Mouse (Mus musculus) MEL (cell line): ENCODE data around the gene Tmprss6. TPM values are rescaled to one million over a fixed set of nuclear protein-coding genes. Genes with fewer than 3 reads are reported as not detected.

Experiments
- DNase-seq: peaks from one replicate; pipeline ENCODE4 v3.0.0; 2011; ENCODE audit warnings: low read depth, low spot score
- H3K27ac ChIP-seq: 2 replicates; pipeline ENCODE4 v1.5.1; 2012; ENCODE audit warnings: low read depth, mild to moderate bottlenecking, control low read depth, low read length, moderate library complexity; ENCODE audit not compliant: control insufficient read depth
- H3K27me3 ChIP-seq, 2 experiments: fragments of 150-350 bp in 1 of 2; sonication (generic) in 1 of 2; 2 replicates each; pipeline ENCODE4 v1.6.1; 2012; ENCODE audit warnings: low read length in 2 of 2, mild to moderate bottlenecking in 2 of 2, improper control_type of control experiment in 1 of 2, moderate library complexity in 1 of 2; ENCODE audit not compliant: insufficient read depth in 2 of 2, control insufficient read depth in 1 of 2
- H3K36me3 ChIP-seq, 2 experiments: 2 replicates each; pipeline ENCODE4 v1.6.1; 2012 to 2014; ENCODE audit warnings: low read length in 2 of 2, improper control_type of control experiment in 1 of 2, inconsistent platforms in 1 of 2, mild to moderate bottlenecking in 1 of 2; ENCODE audit not compliant: insufficient read depth in 2 of 2, control insufficient read depth in 1 of 2
- H3K4me1 ChIP-seq, 2 experiments: fragments of 150-350 bp in 1 of 2; sonication (generic) in 1 of 2; 2 replicates each; pipeline ENCODE4 v1.6.1; 2012; ENCODE audit warnings: low read length in 2 of 2, improper control_type of control experiment in 1 of 2, mild to moderate bottlenecking in 1 of 2; ENCODE audit not compliant: insufficient read depth in 2 of 2, control insufficient read depth in 1 of 2
- H3K4me3 ChIP-seq, 2 experiments: fragments of 150-350 bp in 1 of 2; sonication (generic) in 1 of 2; 2 replicates each; pipeline ENCODE4 v1.5.1; 2012; ENCODE audit warnings: low read depth in 2 of 2, low read length in 2 of 2, mild to moderate bottlenecking in 2 of 2, moderate library complexity in 2 of 2, control low read depth in 1 of 2, improper control_type of control experiment in 1 of 2; ENCODE audit not compliant: control insufficient read depth in 1 of 2, insufficient read depth in 1 of 2
- H3K79me2 ChIP-seq: 2 replicates; pipeline ENCODE4 v1.6.1; 2012; ENCODE audit warnings: mild to moderate bottlenecking, low read length, moderate library complexity; ENCODE audit not compliant: control insufficient read depth, poor library complexity, insufficient read depth
- H3K9ac ChIP-seq: 2 replicates; pipeline ENCODE4 v1.6.1; 2012; ENCODE audit warnings: low read depth, mild to moderate bottlenecking, control low read depth, low read length, moderate library complexity; ENCODE audit not compliant: control insufficient read depth, poor library complexity, severe bottlenecking
- H3K9me3 ChIP-seq: fragments of 150-350 bp; sonication (generic); replicated peaks from 2 replicates; pipeline ENCODE4 v1.6.1; 2012; ENCODE audit warnings: mild to moderate bottlenecking, low read length, improper control_type of control experiment, moderate library complexity; ENCODE audit not compliant: insufficient read depth
- CHD2 ChIP-seq: IDR thresholded peaks from 2 replicates; pipeline ENCODE4 v1.6.1; 2011; ENCODE audit warnings: low read length, improper control_type of control experiment
- ELF1 ChIP-seq: IDR thresholded peaks from 2 replicates; pipeline ENCODE4 v1.6.1; 2014; ENCODE audit warnings: low read depth, mild to moderate bottlenecking, inconsistent platforms, low read length, improper control_type of control experiment, moderate library complexity
- EP300 ChIP-seq, 2 experiments: IDR thresholded peaks; 2 replicates each; pipeline ENCODE4 v1.6.1; 2011; ENCODE audit warnings: improper control_type of control experiment in 2 of 2, low read length in 2 of 2, low read depth in 1 of 2, mild to moderate bottlenecking in 1 of 2
- GATA1 ChIP-seq: IDR thresholded peaks from 2 replicates; pipeline ENCODE4 v1.6.1; 2011; ENCODE audit warnings: low read depth, low read length, improper control_type of control experiment
- JUND ChIP-seq: IDR thresholded peaks from 2 replicates; pipeline ENCODE4 v1.6.1; 2011; ENCODE audit warnings: low read depth, mild to moderate bottlenecking, improper control_type of control experiment, low read length
- MXI1 ChIP-seq: IDR thresholded peaks from 2 replicates; pipeline ENCODE4 v1.6.1; 2011; ENCODE audit warnings: mild to moderate bottlenecking, low read depth, low read length, improper control_type of control experiment
- NELFE ChIP-seq: IDR thresholded peaks from 2 replicates; pipeline ENCODE4 v1.6.1; 2011; ENCODE audit warnings: low read depth, low read length, improper control_type of control experiment
- RAD21 ChIP-seq: IDR thresholded peaks from 2 replicates; pipeline ENCODE4 v1.6.1; 2011; ENCODE audit warnings: mild to moderate bottlenecking, low read depth, low read length, improper control_type of control experiment
- SIN3A ChIP-seq: IDR thresholded peaks from 2 replicates; pipeline ENCODE4 v1.6.1; 2012; ENCODE audit warnings: low read length, improper control_type of control experiment, inconsistent platforms
- SMC3 ChIP-seq: IDR thresholded peaks from 2 replicates; pipeline ENCODE4 v1.6.1; 2011; ENCODE audit warnings: low read depth, low read length, improper control_type of control experiment
- TBP ChIP-seq: IDR thresholded peaks from 2 replicates; pipeline ENCODE4 v1.8.0; 2011; ENCODE audit warnings: low read depth, low read length, improper control_type of control experiment
- TCF12 ChIP-seq: IDR thresholded peaks from 2 replicates; pipeline ENCODE4 v1.6.1; 2014; ENCODE audit warnings: low read depth, mild to moderate bottlenecking, inconsistent platforms, low read length, improper control_type of control experiment, moderate library complexity
- UBTF ChIP-seq: IDR thresholded peaks from 2 replicates; pipeline ENCODE4 v1.6.1; 2012; ENCODE audit warnings: low read depth, mild to moderate bottlenecking, inconsistent platforms, low read length, improper control_type of control experiment, moderate library complexity, borderline replicate concordance; ENCODE audit not compliant: insufficient read depth
- USF1 ChIP-seq: IDR thresholded peaks from 2 replicates; pipeline ENCODE4 v1.6.1; 2014; ENCODE audit warnings: low read depth, mild to moderate bottlenecking, inconsistent platforms, low read length, improper control_type of control experiment, moderate library complexity
- USF2 ChIP-seq, 2 experiments: IDR thresholded peaks; 2 replicates each; pipeline ENCODE4 v1.6.1; 2011 to 2012; ENCODE audit warnings: improper control_type of control experiment in 2 of 2, low read length in 2 of 2, borderline replicate concordance in 1 of 2, inconsistent platforms in 1 of 2, low read depth in 1 of 2, mild to moderate bottlenecking in 1 of 2; ENCODE audit not compliant: insufficient read depth in 1 of 2
- ZC3H11A ChIP-seq: IDR thresholded peaks from 2 replicates; pipeline ENCODE4 v1.6.1; 2012; ENCODE audit warnings: low read depth, mild to moderate bottlenecking, inconsistent platforms, low read length, improper control_type of control experiment
- ZKSCAN1 ChIP-seq: IDR thresholded peaks from 2 replicates; pipeline ENCODE4 v1.6.1; 2012; ENCODE audit warnings: low read depth, mild to moderate bottlenecking, inconsistent platforms, low read length, improper control_type of control experiment, moderate library complexity
- polyA plus RNA-seq, 2 experiments: library from polyadenylated mRNA; stranded (reverse) in 1 of 2; unstranded in 1 of 2; fragments of >175 nt in 1 of 2; fragments of >200 nt in 1 of 2; gene quantifications; 2 replicates each; pipeline versions ENCODE4 v1.2.1 to v1.2.4; 2012; ENCODE audit warnings: low replicate concordance in 2 of 2, low read depth in 1 of 2; ENCODE audit not compliant: insufficient read length in 2 of 2, insufficient read depth in 1 of 2, missing spikeins in 1 of 2
- total RNA-seq: library from RNA; depleted of rRNA; stranded (reverse); fragments of 300-350 nt; gene quantifications from 2 replicates; pipeline ENCODE4 v1.2.3, GENCODE M21; 2012

The Tmprss6 gene
- total and polyA plus RNA-seq, 3 experiments: 0.11 to 0.12 TPM; not detected in 1

- TF ChIP-seq JUND (no peak), USF2 (IDR thresholded peaks at IDR 0.05; ENCODE audit: borderline replicate concordance in 1 of 2, insufficient read depth in 1 of 2, low read depth in 1 of 2, low read length in 2 of 2) (no peak), TBP (no peak), TCF12 (0 out of 2 replicates have a peak, but pooled peaks have one; percentile 13), GATA1 (no peak), SIN3A (0 out of 2 replicates have a peak, but pooled peaks have one; percentile 35), SMC3 (no peak)
Measured at GRCm38 (mm10) chr15:78405517-78406211, 62.8 kb downstream of the Tmprss6 start, which contains the start of gene Tst (continued).

GRCm38 (mm10) chr15:78405098-78405497 lies 63.3 kb downstream of the Tmprss6 start:
- TF ChIP-seq ZC3H11A (no peak), ZKSCAN1 (no peak), USF1 (no peak), MXI1 (no peak), RAD21 (no peak), USF2 (IDR thresholded peaks at IDR 0.05; ENCODE audit: borderline replicate concordance in 1 of 2, insufficient read depth in 1 of 2, low read depth in 1 of 2, low read length in 2 of 2) (no peak), NELFE (no peak), CHD2 (no peak), UBTF (no peak), ELF1 (no peak)
- peaks cover 12 to 36% of the 10 kb centered on the region in 2 experiments for H3K4me1 ChIP-seq

GRCm38 (mm10) chr15:78403896-78404295 lies 64.5 kb downstream of the Tmprss6 start:
- TF ChIP-seq EP300 (IDR thresholded peaks at IDR 0.05; ENCODE audit: low read depth in 1 of 2, low read length in 2 of 2) (0 out of 4 replicates have a peak, but pooled peaks of 1 of the 2 experiments have one; percentile 9), SIN3A (no peak)
- TF ChIP-seq, all 39 proteins: peak for 1
- peak overlapping the region; percentile 44 for H3K9ac ChIP-seq
- peaks cover 9% of the 10 kb centered on the region; the same call in 1 of the 2 replicates for H3K79me2 ChIP-seq
- H3K27me3 ChIP-seq: no peaks in the 10 kb centered on the region
- H3K4me3 ChIP-seq: peak overlapping the region in 1 of 2 experiments; percentile 43; a peak in 2 of 4 replicates
- H3K4me1 ChIP-seq: peaks cover 12 to 36% of the 10 kb centered on the region in 2 experiments
- no peaks in the 10 kb centered on the region for H3K9me3 ChIP-seq
- peaks cover 0 to 22% of the 10 kb centered on the region in 2 experiments; a peak in 2 of 4 replicates for H3K36me3 ChIP-seq
- H3K27ac ChIP-seq: no peak overlapping the region
- peak; percentile 34 for DNase-seq

More at GRCm38 (mm10) chr15:78405098-78405497, 63.3 kb downstream of the Tmprss6 start:
- Histone ChIP-seq H3K4me3 (peak overlapping the region; percentile 93 to 96), H3K27ac (peak overlapping the region; percentile 6; the same call in 1 of the 2 replicates), H3K9me3 (no peaks in the 10 kb centered on the region), H3K36me3 (peaks cover 0 to 22% of the 10 kb centered on the region in 2 experiments; a peak in 2 of 4 replicates), H3K27me3 (no peaks in the 10 kb centered on the region), H3K9ac (peak overlapping the region; percentile 96), H3K79me2 (peaks cover 9% of the 10 kb centered on the region; the same call in 1 of the 2 replicates)
- DNase-seq: peak; percentile 10
